Mouse (Mus musculus) heart, adult 2 months (tissue): ENCODE measurements around the gene Impg2.

ENCODE experiments used
- CTCF ChIP-seq: fragments of 200-600 bp; IDR thresholded peaks from 2 replicates; pipeline ENCODE4 v1.8.1; 2022; ENCODE audit warnings: antibody characterized with exemption, mild to moderate bottlenecking, moderate library complexity
- EP300 ChIP-seq: fragments of 200-500 bp; IDR thresholded peaks from 2 replicates; pipeline ENCODE4 v1.6.1; 2011; ENCODE audit warnings: low read depth, low read length, control low read depth; ENCODE audit not compliant: insufficient read depth
- POLR2A ChIP-seq: fragments of 200-500 bp; IDR thresholded peaks from 2 replicates; pipeline ENCODE4 v1.6.1; 2011; ENCODE audit warnings: mild to moderate bottlenecking, low read depth, low read length, control low read depth; ENCODE audit not compliant: insufficient read depth

DNA sequence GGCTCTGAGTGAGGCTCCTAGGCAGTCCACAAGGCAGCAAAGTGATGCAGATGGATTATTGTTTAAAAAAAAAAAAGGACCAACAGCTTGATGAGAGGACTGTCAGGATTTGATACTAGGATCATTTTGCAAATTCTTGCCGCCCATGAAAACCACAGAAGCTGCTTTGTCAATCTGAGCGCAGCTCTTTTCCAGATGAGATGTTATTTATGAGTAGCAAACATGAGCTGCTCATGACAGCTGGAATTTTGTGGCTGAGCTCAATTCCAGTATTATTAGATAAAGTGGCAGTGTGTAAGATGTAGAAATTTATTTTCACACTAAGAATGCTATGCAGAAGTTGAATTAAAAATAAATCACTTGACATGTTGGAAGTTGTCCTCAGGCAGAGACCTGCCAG lies 94.7 kb downstream of the Impg2 start:
- TF ChIP-seq CTCF (no peak), EP300 (no peak), POLR2A (no peak)
